Mouse (Mus musculus) kidney, postnatal 0 days (tissue): ENCODE results near the gene Acot13. TPM values are rescaled to one million over a fixed set of nuclear protein-coding genes. Genes with fewer than 3 reads are reported as not detected.

Experiments used
- ATAC-seq: fragments of 200-750 bp; cut with Nextera tagmentation; replicated peaks from 2 replicates; pipeline ENCODE4 v1.8.0; 2017; ENCODE audit warnings: low read depth, moderate number of reproducible peaks, moderate TSS enrichment, moderate library complexity; ENCODE audit not compliant: low FRiP score
- DNase-seq: peaks from one replicate; pipeline ENCODE4 v3.0.0-alpha.2; 2016; ENCODE audit warnings: low spot score
- H3K27ac ChIP-seq: fragments of 300-500 bp; sonication (generic); 2 replicates; pipeline ENCODE4 v1.5.1; 2014; ENCODE audit warnings: mild to moderate bottlenecking
- H3K27me3 ChIP-seq: fragments of 300-500 bp; sonication (generic); 2 replicates; pipeline ENCODE4 v1.6.1; 2014; ENCODE audit warnings: low read length, mixed read lengths; ENCODE audit not compliant: insufficient read depth
- H3K36me3 ChIP-seq: fragments of 300-500 bp; sonication (generic); 2 replicates; pipeline ENCODE4 v1.6.1; 2014; ENCODE audit warnings: low read length, mixed read lengths; ENCODE audit not compliant: insufficient read depth
- H3K4me1 ChIP-seq: fragments of 300-500 bp; sonication (generic); replicated peaks from 2 replicates; pipeline ENCODE4 v1.6.1; 2014; ENCODE audit warnings: antibody characterized with exemption, low read length, mixed read lengths; ENCODE audit not compliant: insufficient read depth
- H3K4me2 ChIP-seq: fragments of 300-500 bp; sonication (generic); 2 replicates; pipeline ENCODE4 v1.6.1; 2014; ENCODE audit warnings: mild to moderate bottlenecking, low read length, moderate library complexity, mixed read lengths
- H3K4me3 ChIP-seq: fragments of 300-500 bp; sonication (generic); replicated peaks from 2 replicates; pipeline ENCODE4 v1.5.1; 2014; ENCODE audit warnings: low read depth, low read length
- H3K9ac ChIP-seq: fragments of 300-500 bp; sonication (generic); 2 replicates; pipeline ENCODE4 v1.6.1; 2014; ENCODE audit warnings: low read depth, low read length
- H3K9me3 ChIP-seq: fragments of 300-500 bp; sonication (generic); replicated peaks from 2 replicates; pipeline ENCODE4 v1.6.1; 2016; ENCODE audit warnings: low read length, inconsistent platforms, mixed read lengths
- CTCF ChIP-seq: IDR thresholded peaks from 2 replicates; pipeline ENCODE4 v1.5.1; 2016; ENCODE audit warnings: antibody characterized with exemption, low read depth, mild to moderate bottlenecking, moderate library complexity
- WGBS: fragments of 180-500 bp; shearing (Covaris S2); extraction: QIAGEN DNeasy Blood & Tissue Kit; methylation state at CpG from one replicate; pipeline ENCODE4 v1.1.7; 2014; 5-methylcytosine and 5-hydroxymethylcytosine counted together
- polyA plus RNA-seq: library from polyadenylated mRNA; unstranded; fragments of >200 nt; fragmentation: Nextera tagmentation; extraction: Ambion mirVana; gene quantifications from 2 replicates; pipeline ENCODE4 v1.2.1, GENCODE M21; 2015

Acot13 gene
- polyA plus RNA-seq, 1 experiment from 2014 or later: 244 TPM

GRCm38 (mm10) chr13:24822663-24823343 lies 8.5 kb downstream of the Acot13 start:
- Histone ChIP-seq H3K9me3 (no peaks in the 10 kb centered on the region), H3K4me3 (no peak overlapping the region), H3K36me3 (peaks cover 7% of the 10 kb centered on the region; the same call in 1 of the 2 replicates), H3K27me3 (no peaks in the 10 kb centered on the region), H3K4me1 (no peaks in the 10 kb centered on the region), H3K4me2 (no peak overlapping the region), H3K27ac (no peak overlapping the region), H3K9ac (no peak overlapping the region)
- WGBS: 87% methylated on average over 16 of the region's 16 CpGs
- no peak for DNase-seq
- no peak for TF ChIP-seq CTCF
- no peak for ATAC-seq

- H3K4me1 ChIP-seq: no peaks in the 10 kb centered on the region
- no peak overlapping the region for H3K27ac ChIP-seq
- H3K9me3 ChIP-seq: no peaks in the 10 kb centered on the region
- no peak overlapping the region for H3K9ac ChIP-seq
- H3K27me3 ChIP-seq: no peaks in the 10 kb centered on the region
- no peak overlapping the region for H3K4me2 ChIP-seq
- no peak for ATAC-seq
- no peak for TF ChIP-seq CTCF
- no peak overlapping the region for H3K4me3 ChIP-seq
- 81% methylated on average over 1 of the region's 1 CpGs for WGBS
- peaks cover 8% of the 10 kb centered on the region for H3K36me3 ChIP-seq
- no peak for DNase-seq
These were observed 11.4 kb downstream of the Acot13 start for GRCm38 (mm10) chr13:24819931-24820330.

- peak; percentile 74 for ATAC-seq
- H3K4me2 ChIP-seq: no peak overlapping the region
- WGBS: 56% methylated on average over 4 of the region's 4 CpGs
- no peak for TF ChIP-seq CTCF
- H3K4me3 ChIP-seq: no peak overlapping the region
- H3K9ac ChIP-seq: no peak overlapping the region
- DNase-seq: no peak
- no peaks in the 10 kb centered on the region for H3K9me3 ChIP-seq
- H3K27ac ChIP-seq: no peak overlapping the region
- H3K27me3 ChIP-seq: no peaks in the 10 kb centered on the region
- no peaks in the 10 kb centered on the region for H3K4me1 ChIP-seq
- H3K36me3 ChIP-seq: peaks cover 24% of the 10 kb centered on the region
These were observed 14.9 kb downstream of the Acot13 start for GRCm38 (mm10) chr13:24816125-24817092.

- H3K9ac ChIP-seq: no peak overlapping the region
- H3K36me3 ChIP-seq: peaks cover 35% of the 10 kb centered on the region
- H3K27me3 ChIP-seq: no peaks in the 10 kb centered on the region
- 82% methylated on average over 1 of the region's 1 CpGs for WGBS
- no peak for ATAC-seq
- H3K27ac ChIP-seq: no peak overlapping the region
- TF ChIP-seq CTCF: no peak
- H3K4me2 ChIP-seq: no peak overlapping the region
- H3K4me3 ChIP-seq: no peak overlapping the region
- no peak for DNase-seq
- H3K4me1 ChIP-seq: no peaks in the 10 kb centered on the region
- no peaks in the 10 kb centered on the region for H3K9me3 ChIP-seq
These were observed 16.7 kb downstream of the Acot13 start for GRCm38 (mm10) chr13:24814616-24815015.

- WGBS: 88% methylated on average over 2 of the region's 2 CpGs
- Histone ChIP-seq H3K36me3 (peaks cover 39% of the 10 kb centered on the region), H3K9me3 (no peaks in the 10 kb centered on the region), H3K4me2 (no peak overlapping the region), H3K9ac (no peak overlapping the region), H3K27me3 (no peaks in the 10 kb centered on the region), H3K27ac (no peak overlapping the region), H3K4me1 (no peaks in the 10 kb centered on the region), H3K4me3 (no peak overlapping the region)
- ATAC-seq (no peak), DNase-seq (no peak)
- no peak for TF ChIP-seq CTCF
These were observed 18.8 kb downstream of the Acot13 start for GRCm38 (mm10) chr13:24812521-24812920.

- Histone ChIP-seq H3K4me2 (no peak overlapping the region), H3K4me3 (no peak overlapping the region), H3K36me3 (peaks cover 31% of the 10 kb centered on the region), H3K4me1 (0 out of 2 replicates have a peak, but pooled peaks cover 5% of the 10 kb centered on the region), H3K27ac (no peak overlapping the region), H3K27me3 (no peaks in the 10 kb centered on the region), H3K9me3 (no peaks in the 10 kb centered on the region), H3K9ac (no peak overlapping the region)
- ATAC-seq: no peak
- DNase-seq: no peak
- TF ChIP-seq CTCF: no peak
These were observed 25.3 kb downstream of the Acot13 start for GRCm38 (mm10) chr13:24806079-24806478.
